Mouse (Mus musculus) spleen, adult 2 months (tissue): ENCODE measurements around the gene Nubp2.

Source experiments
- CTCF ChIP-seq: fragments of 200-500 bp; IDR thresholded peaks from 2 replicates; pipeline ENCODE4 v1.5.1; 2011; ENCODE audit warnings: mild to moderate bottlenecking, inconsistent platforms; ENCODE audit not compliant: insufficient read depth, insufficient read length, insufficient replicate concordance; ENCODE audit errors: extremely low read depth
- POLR2A ChIP-seq: fragments of 200-500 bp; IDR thresholded peaks from 2 replicates; pipeline ENCODE4 v1.6.1; 2011; ENCODE audit warnings: low read depth, low read length, inconsistent platforms

DNA sequence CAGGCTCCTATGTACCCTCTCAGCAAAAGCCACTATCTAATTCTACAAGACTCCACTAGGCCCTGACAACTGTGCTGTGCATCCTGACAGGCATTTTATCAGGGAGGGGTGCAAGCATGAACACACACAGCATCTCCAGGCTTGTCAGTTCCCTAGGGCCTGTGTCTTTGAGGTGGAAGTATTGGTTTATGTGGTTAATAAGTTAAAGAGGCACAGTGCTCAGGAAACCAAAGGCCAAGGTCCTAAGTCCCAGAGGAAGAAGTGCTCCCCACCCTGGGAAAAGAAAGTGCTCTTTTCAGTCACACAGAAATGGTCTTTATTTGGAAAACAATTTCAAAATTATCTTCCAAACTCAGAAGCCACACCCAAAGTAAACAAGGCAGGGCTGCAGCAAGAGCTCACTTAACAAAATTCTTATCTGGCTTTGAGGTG is 37.5 kb downstream of the Nubp2 start:
- no peak for TF ChIP-seq CTCF
- no peak for TF ChIP-seq POLR2A
